Mouse (Mus musculus) ES-E14 (cell line): ENCODE data around the gene Fxyd7. TPM values are rescaled to one million over a fixed set of nuclear protein-coding genes. Genes with fewer than 3 reads are reported as not detected.

Experiments used
- DNase-seq: peaks from one replicate; pipeline ENCODE4 v3.0.0-alpha.2; 2013; ENCODE audit warnings: low read depth, low spot score
- H3K27ac ChIP-seq: 2 replicates; pipeline ENCODE4 v1.5.1; 2012; ENCODE audit warnings: low read depth, mild to moderate bottlenecking, low read length, moderate library complexity, mixed read lengths; ENCODE audit not compliant: poor library complexity, insufficient read depth, severe bottlenecking
- H3K36me3 ChIP-seq: 2 replicates; pipeline ENCODE4 v1.6.1; 2012; ENCODE audit warnings: mild to moderate bottlenecking, low read length, moderate library complexity, mixed read lengths; ENCODE audit not compliant: control insufficient read depth, poor library complexity, insufficient read depth, severe bottlenecking
- H3K4me1 ChIP-seq, 2 experiments: fragments of 150-350 bp in 1 of 2; sonication (generic) in 1 of 2; 2 replicates each; pipeline ENCODE4 v1.6.1; 2012; ENCODE audit warnings: low read length in 2 of 2, mild to moderate bottlenecking in 1 of 2, mixed read lengths in 1 of 2; ENCODE audit not compliant: control insufficient read depth in 2 of 2, insufficient read depth in 2 of 2, poor library complexity in 1 of 2
- H3K4me3 ChIP-seq, 2 experiments: fragments of 150-350 bp in 1 of 2; sonication (generic) in 1 of 2; 2 replicates each; pipeline ENCODE4 v1.5.1; 2012; ENCODE audit warnings: low read length in 2 of 2, low read depth in 1 of 2, mild to moderate bottlenecking in 1 of 2, mixed read lengths in 1 of 2; ENCODE audit not compliant: insufficient read depth in 1 of 2, poor library complexity in 1 of 2, severe bottlenecking in 1 of 2
- H3K9ac ChIP-seq: 2 replicates; pipeline ENCODE4 v1.6.1; 2012; ENCODE audit warnings: low read depth, mild to moderate bottlenecking, low read length, mixed read lengths; ENCODE audit not compliant: poor library complexity, insufficient read depth, severe bottlenecking
- H3K9me3 ChIP-seq: fragments of 150-350 bp; sonication (generic); 2 replicates; pipeline ENCODE4 v1.6.1; 2012; ENCODE audit warnings: low read depth, mild to moderate bottlenecking, low read length; ENCODE audit not compliant: control insufficient read depth, insufficient read depth
- CHD2 ChIP-seq: IDR thresholded peaks from 2 replicates; pipeline ENCODE4 v1.6.1; 2014; ENCODE audit warnings: mild to moderate bottlenecking, low read depth, low read length, inconsistent platforms
- HCFC1 ChIP-seq: IDR thresholded peaks from 2 replicates; pipeline ENCODE4 v1.6.1; 2012; ENCODE audit warnings: low read length, inconsistent platforms, borderline replicate concordance; ENCODE audit not compliant: insufficient read depth
- MAFK ChIP-seq: IDR thresholded peaks from 2 replicates; pipeline ENCODE4 v1.6.1; 2014; ENCODE audit warnings: mild to moderate bottlenecking, low read depth, low read length, inconsistent platforms; ENCODE audit not compliant: insufficient read depth
- ZC3H11A ChIP-seq: IDR thresholded peaks from 2 replicates; pipeline ENCODE4 v1.6.1; 2012; ENCODE audit warnings: low read depth, mild to moderate bottlenecking, inconsistent platforms, low read length, borderline replicate concordance
- ZNF384 ChIP-seq: IDR thresholded peaks from 2 replicates; pipeline ENCODE4 v1.6.1; 2012; ENCODE audit warnings: low read depth, low read length, inconsistent platforms
- in situ Hi-C, 2 experiments: fragments of 600-800 bp; cut with MboI; formaldehyde crosslinking; loops; one replicate each; pipeline ENCODE4 v1.15.1; 2025; ENCODE audit warnings: low sequenced_read_pairs in 2 of 2, inconsistent platforms in 1 of 2; ENCODE audit not compliant: unreplicated experiment in 2 of 2
- total RNA-seq: library from RNA; depleted of rRNA; stranded (reverse); fragments of 300-350 nt; gene quantifications from 2 replicates; pipeline ENCODE4 v1.2.3, GENCODE M21; 2012

Fxyd7 gene
- total RNA-seq, 1 experiment: not detected

DNA sequence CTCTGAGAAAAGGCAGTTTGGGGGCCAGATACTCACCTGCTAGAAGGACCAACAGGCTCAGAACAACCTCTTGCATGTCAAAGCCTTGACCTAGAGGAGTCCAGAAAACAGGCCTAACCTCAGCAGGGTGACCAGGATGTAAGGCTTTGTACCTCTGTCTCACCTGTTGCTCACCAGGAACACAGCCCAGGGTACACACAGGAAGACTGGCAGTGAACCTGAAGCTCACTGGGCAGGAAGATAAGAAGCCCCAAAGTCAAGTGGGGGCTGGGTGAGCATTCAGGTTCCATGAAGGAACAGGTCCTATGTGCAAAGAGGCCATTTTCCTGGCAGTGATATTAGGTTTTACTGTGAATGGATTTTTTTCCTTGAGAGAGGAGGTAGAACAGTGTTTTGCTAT, 22.3 kb upstream of the Fxyd7 start:
- TF ChIP-seq HCFC1: no peak
- no peak for TF ChIP-seq MAFK
- TF ChIP-seq ZC3H11A: no peak
- no peak for TF ChIP-seq ZNF384
- TF ChIP-seq CHD2: no peak
- in situ Hi-C loops: no loop called here
- no peak for DNase-seq
- no peak overlapping the region for H3K9ac ChIP-seq
- H3K27ac ChIP-seq: no peak overlapping the region
- H3K36me3 ChIP-seq: no peaks in the 10 kb centered on the region
- H3K4me3 ChIP-seq: no peak overlapping the region
- peaks cover 0 to 5% of the 10 kb centered on the region in 2 experiments; a peak in 1 of 4 replicates for H3K4me1 ChIP-seq
- no peaks in the 10 kb centered on the region for H3K9me3 ChIP-seq

DNA sequence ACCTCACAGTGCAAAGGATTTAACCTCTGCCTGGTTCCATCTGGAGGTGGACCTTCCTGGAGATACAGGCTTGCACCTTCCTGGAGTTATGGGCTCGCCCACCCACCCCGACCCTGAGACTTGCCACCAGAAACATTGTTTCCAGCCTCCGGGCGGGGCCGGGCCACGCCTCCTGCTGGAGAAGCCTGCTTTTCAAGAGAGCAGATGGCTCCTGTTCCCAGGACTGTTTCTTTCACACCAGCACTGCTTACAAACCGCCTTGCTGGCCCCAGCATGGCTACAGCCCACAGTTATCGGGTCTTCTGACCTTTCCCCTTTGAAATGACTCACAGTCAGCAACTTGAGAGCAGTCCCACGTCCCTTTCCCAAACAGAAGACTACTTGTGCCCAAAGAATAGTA, 21.1 kb upstream of the Fxyd7 start:
- Histone ChIP-seq H3K36me3 (no peaks in the 10 kb centered on the region), H3K4me1 (peaks cover 0 to 2% of the 10 kb centered on the region in 2 experiments; a peak in 1 of 4 replicates), H3K27ac (no peak overlapping the region), H3K9ac (no peak overlapping the region), H3K4me3 (no peak overlapping the region), H3K9me3 (no peaks in the 10 kb centered on the region)
- in situ Hi-C loops: no loop called here
- no peak for DNase-seq
- TF ChIP-seq ZNF384: no peak
- TF ChIP-seq HCFC1: no peak
- no peak for TF ChIP-seq ZC3H11A
- TF ChIP-seq CHD2: no peak
- no peak for TF ChIP-seq MAFK

DNA sequence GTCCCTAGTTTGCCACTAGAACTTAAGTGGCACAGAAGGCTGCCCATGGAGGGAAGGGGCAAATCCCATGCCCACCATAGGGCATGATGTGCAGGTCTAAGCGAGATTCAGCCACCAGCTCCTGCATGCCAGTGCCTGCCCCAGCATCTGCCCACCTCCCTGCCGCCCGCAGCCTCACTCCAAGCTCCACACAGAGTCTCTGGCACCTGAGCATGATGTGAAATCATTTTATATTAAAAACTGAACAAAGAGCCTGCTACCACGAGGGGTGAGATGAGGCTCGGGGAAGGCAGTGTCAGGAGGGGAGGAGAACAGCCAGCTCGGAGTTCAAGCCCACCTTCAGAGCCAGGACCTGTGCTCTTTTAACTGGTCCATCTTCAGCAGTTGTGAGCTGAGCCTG, 19.1 kb upstream of the Fxyd7 start:
- no peak for TF ChIP-seq CHD2
- TF ChIP-seq ZNF384: no peak
- TF ChIP-seq MAFK: no peak
- TF ChIP-seq HCFC1: no peak
- no peak for TF ChIP-seq ZC3H11A
- Histone ChIP-seq H3K9ac (no peak overlapping the region), H3K4me1 (peaks cover 0 to 5% of the 10 kb centered on the region in 2 experiments; a peak in 1 of 4 replicates), H3K36me3 (no peaks in the 10 kb centered on the region), H3K4me3 (no peak overlapping the region), H3K9me3 (no peaks in the 10 kb centered on the region), H3K27ac (no peak overlapping the region)
- no peak for DNase-seq
- in situ Hi-C loops: no loop called here

DNA sequence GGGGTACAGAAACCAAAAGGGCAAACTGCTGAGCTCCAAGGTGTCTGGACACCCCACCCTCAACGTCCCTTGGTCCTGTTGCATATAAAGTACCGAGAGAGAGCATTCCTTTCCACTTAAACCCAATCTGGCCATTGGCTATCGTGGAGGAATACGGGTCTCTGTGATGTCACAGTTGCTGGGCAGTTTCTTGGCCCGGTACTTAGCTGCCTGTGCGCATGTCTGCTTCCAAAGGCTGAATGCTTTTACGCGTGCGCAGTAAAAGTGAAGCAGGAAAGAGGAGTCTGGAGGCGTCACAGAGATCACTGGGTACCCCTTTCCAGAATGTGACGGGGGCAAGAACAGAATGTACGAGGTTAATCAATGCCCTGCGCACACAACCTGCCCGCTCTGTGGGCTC, 18.2 kb upstream of the Fxyd7 start:
- Histone ChIP-seq H3K27ac (no peak overlapping the region), H3K4me3 (no peak overlapping the region), H3K9ac (no peak overlapping the region), H3K4me1 (peaks cover 0 to 5% of the 10 kb centered on the region in 2 experiments; a peak in 1 of 4 replicates), H3K36me3 (no peaks in the 10 kb centered on the region), H3K9me3 (no peaks in the 10 kb centered on the region)
- TF ChIP-seq CHD2 (0 out of 2 replicates have a peak, but pooled peaks have one; percentile 22), ZNF384 (no peak), HCFC1 (no peak)
- in situ Hi-C loops: no loop called here
- no peak for DNase-seq

DNA sequence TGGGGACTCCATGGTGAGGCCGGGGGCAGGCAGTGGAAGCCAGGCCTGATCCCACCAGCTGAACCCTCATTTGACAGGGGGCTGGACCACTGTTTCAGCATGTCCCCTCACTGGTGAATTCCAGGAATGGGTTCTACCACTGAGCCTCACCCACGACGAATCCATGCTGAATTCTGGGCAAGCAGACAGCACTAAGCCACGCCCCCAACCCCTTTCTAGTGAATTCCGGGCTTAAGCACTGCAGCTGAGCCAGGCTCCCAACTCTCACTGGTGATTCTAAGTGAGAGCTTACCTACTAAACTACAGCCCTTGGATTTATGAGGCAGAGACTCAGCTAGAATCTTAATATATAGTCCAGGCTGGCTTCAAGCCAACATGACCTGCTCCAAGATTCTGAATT, 16.6 kb upstream of the Fxyd7 start:
- DNase-seq: no peak
- H3K4me3 ChIP-seq: peak overlapping the region; percentile 53 to 58; a peak in 3 of 4 replicates
- TF ChIP-seq ZNF384 (no peak), ZC3H11A (no peak), HCFC1 (no peak), CHD2 (no peak), MAFK (no peak)
- no peaks in the 10 kb centered on the region for H3K36me3 ChIP-seq
- 0 out of 2 replicates have a peak overlapping the region, but pooled peaks have one; percentile 5 for H3K9ac ChIP-seq
- no peak overlapping the region for H3K27ac ChIP-seq
- in situ Hi-C loops: no loop called here
- H3K9me3 ChIP-seq: no peaks in the 10 kb centered on the region
- peaks cover 0 to 5% of the 10 kb centered on the region in 2 experiments; a peak in 1 of 4 replicates for H3K4me1 ChIP-seq
